Mouse (Mus musculus) spleen, adult 2 months (tissue): Measurements from ENCODE around the gene Chrng. TPM values are rescaled to one million over a fixed set of nuclear protein-coding genes. Genes with fewer than 3 reads are reported as not detected.

ENCODE experiments used
- DNase-seq, 2 experiments: peaks; one replicate each; pipeline versions ENCODE4 v3.0.0 to v3.0.0-alpha.2; 2012 to 2021; ENCODE audit warnings: low spot score in 2 of 2, low read depth in 1 of 2
- H3K27ac ChIP-seq: fragments of 200-500 bp; 2 replicates; pipeline ENCODE4 v1.5.1; 2012; ENCODE audit warnings: low read length, inconsistent platforms; ENCODE audit not compliant: insufficient read depth
- H3K27me3 ChIP-seq: fragments of 200-500 bp; 2 replicates; pipeline ENCODE4 v1.6.1; 2012; ENCODE audit warnings: mild to moderate bottlenecking, moderate library complexity, low read length, inconsistent platforms; ENCODE audit not compliant: control insufficient read depth, insufficient read depth
- H3K36me3 ChIP-seq: fragments of 200-500 bp; 2 replicates; pipeline ENCODE4 v1.6.1; 2012; ENCODE audit warnings: mild to moderate bottlenecking, low read length, inconsistent platforms; ENCODE audit not compliant: control insufficient read depth, insufficient read depth
- H3K4me1 ChIP-seq: fragments of 200-500 bp; 2 replicates; pipeline ENCODE4 v1.6.1; 2011; ENCODE audit warnings: inconsistent platforms; ENCODE audit not compliant: control insufficient read depth, insufficient read depth, insufficient read length
- H3K4me3 ChIP-seq: fragments of 200-500 bp; 2 replicates; pipeline ENCODE4 v1.5.1; 2011; ENCODE audit warnings: mild to moderate bottlenecking, inconsistent platforms; ENCODE audit not compliant: insufficient read depth, insufficient read length; ENCODE audit errors: extremely low read depth
- CTCF ChIP-seq: fragments of 200-500 bp; IDR thresholded peaks from 2 replicates; pipeline ENCODE4 v1.5.1; 2011; ENCODE audit warnings: mild to moderate bottlenecking, inconsistent platforms; ENCODE audit not compliant: insufficient read depth, insufficient read length, insufficient replicate concordance; ENCODE audit errors: extremely low read depth
- POLR2A ChIP-seq: fragments of 200-500 bp; IDR thresholded peaks from 2 replicates; pipeline ENCODE4 v1.6.1; 2011; ENCODE audit warnings: low read depth, low read length, inconsistent platforms
- WGBS: fragments of 180-500 bp; shearing (Covaris S2); methylation state at CpG from one replicate; pipeline ENCODE4 v1.1.7; 2018; 5-methylcytosine and 5-hydroxymethylcytosine counted together
- polyA plus RNA-seq: library from polyadenylated mRNA; depleted of rRNA; stranded (reverse); fragments of >200 nt; gene quantifications from 2 replicates; pipeline ENCODE4 v1.2.3, GENCODE M21; 2012

Chrng gene
- polyA plus RNA-seq, 1 experiment, result not detected

DNA sequence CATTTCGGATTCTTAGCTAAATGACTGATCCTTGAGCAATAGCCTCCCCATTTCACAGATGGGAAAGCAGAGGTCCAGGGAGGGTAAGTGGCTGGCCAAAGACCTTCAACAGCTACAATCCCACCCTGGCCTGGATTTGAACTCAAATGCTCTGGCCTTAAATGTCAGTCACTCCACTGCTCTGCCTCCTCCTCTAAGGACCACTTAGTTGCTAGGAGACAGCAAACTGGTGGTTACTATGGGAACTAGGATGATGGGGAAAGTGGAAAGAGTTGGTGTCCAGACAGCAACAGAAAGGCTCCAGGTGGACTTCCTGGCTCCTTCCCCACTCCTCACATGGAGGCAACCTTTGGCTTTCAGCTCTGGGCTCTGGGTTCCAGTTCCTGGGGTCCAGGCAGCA lies 33.1 kb upstream of the Chrng start:
- Histone ChIP-seq H3K27ac (no peak overlapping the region), H3K27me3 (peaks cover 6% of the 10 kb centered on the region; the same call in 1 of the 2 replicates), H3K4me1 (no peaks in the 10 kb centered on the region), H3K4me3 (no peak overlapping the region), H3K36me3 (no peaks in the 10 kb centered on the region)
- no peak for DNase-seq
- WGBS, result 90% methylated on average over 1 of the region's 1 CpGs
- TF ChIP-seq CTCF (no peak), POLR2A (no peak)

DNA sequence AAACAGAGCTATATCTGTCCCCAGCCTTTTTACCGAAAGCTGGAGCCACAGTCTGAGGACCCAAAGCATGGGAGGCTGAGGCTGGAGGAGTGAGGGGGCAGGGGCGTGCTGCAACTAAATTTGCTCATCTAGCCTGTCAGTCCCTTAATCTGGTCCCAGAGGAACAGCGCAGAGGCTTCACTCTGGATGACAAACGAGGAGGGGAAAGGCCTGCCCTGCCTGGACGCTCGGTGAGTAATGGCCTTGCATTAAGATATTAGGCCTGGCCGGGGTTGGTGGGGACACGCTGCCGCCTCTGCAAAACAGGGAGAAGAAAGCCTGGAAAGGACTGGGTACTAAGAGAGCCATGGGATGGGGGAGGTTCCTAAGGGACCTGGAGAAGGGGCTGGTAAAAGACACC lies 32.1 kb upstream of the Chrng start:
- no peak for DNase-seq
- TF ChIP-seq POLR2A (no peak), CTCF (no peak)
- Histone ChIP-seq H3K36me3 (no peaks in the 10 kb centered on the region), H3K4me1 (no peaks in the 10 kb centered on the region), H3K4me3 (no peak overlapping the region), H3K27ac (no peak overlapping the region), H3K27me3 (peaks cover 6% of the 10 kb centered on the region; the same call in 1 of the 2 replicates)
- WGBS, result 70% methylated on average over 9 of the region's 9 CpGs

DNA sequence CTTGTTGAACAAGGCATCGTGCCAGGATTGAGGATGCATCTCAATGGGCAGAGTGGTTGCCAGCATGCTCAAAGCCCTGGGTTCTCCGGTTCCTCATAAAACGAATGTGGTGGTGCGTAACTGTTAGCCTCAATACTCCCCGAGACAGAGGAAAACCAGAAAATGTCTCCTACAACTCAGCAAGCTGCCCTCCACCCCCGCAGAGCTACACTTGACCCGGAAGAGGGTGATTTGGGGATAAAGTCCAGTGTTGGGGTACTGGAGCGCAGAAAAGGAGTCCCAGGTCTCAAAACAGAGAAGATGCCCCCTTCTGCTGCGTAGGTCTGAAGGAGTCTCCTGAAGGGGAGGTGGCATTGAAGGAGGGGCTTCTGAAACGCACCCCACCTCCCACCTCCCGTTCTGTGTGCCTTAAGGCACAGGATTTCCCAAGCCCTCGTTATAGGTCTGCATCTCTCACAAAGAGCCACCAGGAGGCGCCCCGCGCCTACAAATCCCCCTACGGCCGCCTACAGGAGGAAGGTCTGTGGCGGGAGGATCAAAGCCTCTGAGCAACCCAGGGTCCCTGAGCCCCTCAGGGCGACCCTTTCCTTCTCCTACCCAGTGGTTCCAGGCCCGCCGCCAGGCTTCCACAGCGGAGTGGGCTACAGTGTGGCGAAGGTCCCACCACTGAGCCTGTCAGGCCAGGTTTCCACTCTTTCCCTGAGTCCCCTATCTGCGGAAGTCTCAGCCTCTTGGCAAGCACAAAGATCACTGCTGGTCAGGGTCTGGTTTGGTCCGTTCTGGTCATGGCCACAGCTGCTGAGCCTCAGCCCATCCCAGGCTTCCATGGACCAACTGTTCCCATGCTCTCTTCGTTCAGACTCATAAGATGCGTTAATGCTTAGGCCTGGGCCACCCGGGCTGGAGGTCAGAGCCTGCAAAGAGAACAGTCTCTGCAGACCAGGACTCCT lies 30.2 kb upstream of the Chrng start:
- no peak overlapping the region for H3K4me3 ChIP-seq
- DNase-seq, result peak; percentile 17 to 28
- peak; percentile 68; the same call in 1 of the 2 replicates for TF ChIP-seq CTCF
- TF ChIP-seq POLR2A, result no peak
- no peak overlapping the region for H3K27ac ChIP-seq
- no peaks in the 10 kb centered on the region for H3K4me1 ChIP-seq
- no peaks in the 10 kb centered on the region for H3K36me3 ChIP-seq
- peaks cover 6% of the 10 kb centered on the region; the same call in 1 of the 2 replicates for H3K27me3 ChIP-seq
- 35% methylated on average over 28 of the region's 28 CpGs for WGBS

DNA sequence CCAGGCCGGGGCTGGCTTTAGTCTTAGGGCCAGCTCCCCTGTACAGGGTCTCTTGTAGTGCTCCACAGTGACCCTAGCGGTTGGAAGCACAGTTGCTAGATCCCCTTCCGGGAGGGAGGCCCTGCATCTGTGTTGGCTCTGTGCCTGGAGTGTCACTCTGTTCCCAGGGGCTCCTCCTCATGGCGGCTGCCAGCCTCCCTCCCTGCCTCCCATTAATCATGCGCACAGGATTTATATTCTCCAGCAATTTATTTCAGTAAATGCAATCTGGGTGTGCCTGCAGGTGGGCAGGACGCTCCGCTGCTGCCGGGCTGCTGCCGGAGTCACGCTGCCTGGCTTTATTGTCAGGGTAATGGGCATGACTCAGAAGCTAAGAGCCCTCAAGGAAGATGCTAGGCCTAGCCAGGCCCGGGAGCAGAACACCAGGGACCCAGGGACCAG lies 28.6 kb upstream of the Chrng start:
- no peak for DNase-seq
- H3K27ac ChIP-seq, result no peak overlapping the region
- H3K4me3 ChIP-seq, result no peak overlapping the region
- peaks cover 4% of the 10 kb centered on the region; the same call in 1 of the 2 replicates for H3K27me3 ChIP-seq
- H3K36me3 ChIP-seq, result no peaks in the 10 kb centered on the region
- no peaks in the 10 kb centered on the region for H3K4me1 ChIP-seq
- WGBS, result 30% methylated on average over 11 of the region's 11 CpGs
- no peak for TF ChIP-seq POLR2A
- no peak for TF ChIP-seq CTCF

DNA sequence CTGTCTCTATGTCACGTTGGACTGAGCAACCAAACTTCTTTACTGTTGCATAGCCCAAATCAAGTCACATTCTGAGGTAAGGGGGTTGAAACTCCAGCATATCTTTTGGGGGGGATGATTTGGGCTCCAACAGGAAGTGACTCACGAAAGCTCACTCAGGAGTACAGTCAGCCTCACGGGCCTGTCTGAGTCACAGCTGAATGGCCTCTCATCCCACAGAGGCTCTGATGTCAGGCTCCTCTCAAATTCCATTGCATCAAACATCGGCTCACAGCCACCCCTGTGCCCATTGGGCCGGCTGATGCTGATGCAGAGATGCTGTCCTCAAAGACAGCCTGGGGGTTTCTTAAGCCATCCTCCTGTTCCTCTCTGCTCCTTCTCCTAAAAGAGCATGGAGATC lies 23.6 kb upstream of the Chrng start:
- Histone ChIP-seq H3K36me3 (no peaks in the 10 kb centered on the region), H3K4me1 (0 out of 2 replicates have a peak, but pooled peaks cover 2% of the 10 kb centered on the region), H3K27ac (no peak overlapping the region), H3K27me3 (peaks cover 6% of the 10 kb centered on the region), H3K4me3 (no peak overlapping the region)
- 32% methylated on average over 5 of the region's 5 CpGs for WGBS
- DNase-seq, result no peak
- TF ChIP-seq CTCF (no peak), POLR2A (no peak)

DNA sequence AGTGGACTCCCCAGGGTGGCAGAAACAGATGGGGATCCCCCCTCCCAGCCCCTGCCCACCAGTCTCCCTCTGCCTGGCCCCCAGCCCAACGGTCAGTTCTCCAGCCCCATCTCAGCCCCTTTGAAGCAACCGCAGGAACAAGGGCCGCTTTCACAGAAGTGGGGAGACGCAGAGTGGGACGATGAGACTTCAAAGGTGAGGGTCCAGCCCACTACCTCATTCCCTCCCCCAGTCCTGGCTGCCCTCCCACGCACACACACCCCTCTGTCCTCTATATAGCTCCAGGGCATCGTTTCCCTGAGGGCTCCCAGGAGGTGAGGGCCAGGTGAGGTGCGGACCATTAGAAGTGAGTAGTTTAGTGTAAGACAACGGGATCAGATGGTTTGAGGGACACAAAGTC lies 21.4 kb upstream of the Chrng start, which contains the start of gene Prss56:
Gene Prss56, plus strand, starts transcription at position 301 of the 400 bp plus-strand sequence.
- WGBS, result 78% methylated on average over 9 of the region's 9 CpGs
- Histone ChIP-seq H3K36me3 (no peaks in the 10 kb centered on the region), H3K27ac (no peak within 1 kb of the TSS), H3K4me3 (no peak within 1 kb of the TSS), H3K27me3 (peaks cover 16% of the 10 kb centered on the region), H3K4me1 (peaks cover 9% of the 10 kb centered on the region; the same call in 1 of the 2 replicates)
- no peak for DNase-seq
- no peak for TF ChIP-seq POLR2A
- TF ChIP-seq CTCF, result no peak

DNA sequence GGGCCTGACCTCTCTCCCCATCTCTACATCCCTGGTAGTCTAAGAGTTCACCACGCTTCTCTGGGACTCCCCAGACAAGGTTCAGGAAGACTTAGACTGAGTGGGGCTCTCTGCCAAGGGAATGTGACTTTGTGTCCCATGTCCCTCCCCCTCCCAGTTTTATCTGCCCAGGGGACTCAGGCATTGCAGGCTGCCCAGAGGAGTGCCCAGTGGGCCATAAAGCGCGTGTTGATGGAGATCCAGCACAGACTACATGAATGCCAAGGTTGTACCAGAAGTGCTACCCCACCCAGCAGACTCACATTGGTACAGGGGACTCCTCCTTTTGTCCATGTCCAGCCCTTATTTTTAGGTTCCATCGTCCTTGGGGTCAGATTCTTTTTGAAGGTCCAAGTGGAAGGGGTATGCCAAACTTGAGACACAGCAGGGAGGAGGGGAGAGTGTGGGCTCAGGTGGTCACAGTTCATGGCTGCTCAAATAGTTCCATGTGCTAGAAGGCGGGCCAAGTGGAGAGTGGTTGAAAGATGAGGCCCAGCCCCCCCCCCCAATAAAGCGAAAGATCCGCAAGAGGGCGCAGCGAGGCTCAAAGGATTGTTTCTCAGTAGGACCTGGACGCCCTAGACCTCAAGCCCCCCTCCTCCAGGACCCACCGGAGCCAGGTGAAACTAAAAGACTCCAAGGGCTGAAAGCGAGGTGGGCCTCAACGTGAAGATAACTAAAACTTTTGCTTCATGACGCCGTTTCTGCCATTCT lies 20.3 kb upstream of the Chrng start:
- Histone ChIP-seq H3K4me3 (no peak overlapping the region), H3K36me3 (no peaks in the 10 kb centered on the region), H3K27ac (no peak overlapping the region), H3K27me3 (peaks cover 16% of the 10 kb centered on the region), H3K4me1 (peaks cover 9% of the 10 kb centered on the region; the same call in 1 of the 2 replicates)
- 39% methylated on average over 15 of the region's 15 CpGs for WGBS
- DNase-seq, result no peak
- no peak for TF ChIP-seq CTCF
- no peak for TF ChIP-seq POLR2A
